Mouse (Mus musculus): ENCODE measurements around the gene Vps4a.

DNA sequence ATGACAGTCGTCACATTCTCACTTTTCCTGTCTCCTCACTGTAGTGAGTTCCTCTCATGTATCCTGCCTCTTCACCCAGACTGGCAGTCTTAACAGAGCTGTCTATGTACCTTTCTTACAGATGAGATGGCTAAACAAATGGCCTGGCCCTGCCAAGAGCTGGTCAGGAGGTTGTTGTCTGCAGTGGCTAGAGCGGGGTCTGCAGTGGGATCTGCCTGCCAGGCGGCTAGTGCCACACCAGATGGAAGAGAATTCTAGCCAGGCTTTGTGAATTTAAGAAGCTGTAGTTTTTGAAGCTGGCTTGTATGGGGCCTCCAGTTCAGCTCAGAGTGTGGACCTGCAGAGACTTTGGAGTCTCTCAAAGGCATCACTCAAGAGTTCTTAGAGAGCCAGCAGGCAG lies 4.6 kb downstream of the Vps4a start:
- no peak for TF ChIP-seq CTCF (IDR thresholded peaks at IDR 0.05; ENCODE audit: extremely low read depth, insufficient read length, insufficient replicate concordance, low read depth, low read length)
- TF ChIP-seq POLR2A (IDR thresholded peaks at IDR 0.05; ENCODE audit: low read depth, low read length), result no peak

All from small intestine, adult 2 months (tissue).